Mouse (Mus musculus): ENCODE data around the gene Rem2. TPM values are rescaled to one million over a fixed set of nuclear protein-coding genes. Genes with fewer than 3 reads are reported as not detected.

Gene Rem2
- polyA plus RNA-seq, 1 experiment: not detected

DNA sequence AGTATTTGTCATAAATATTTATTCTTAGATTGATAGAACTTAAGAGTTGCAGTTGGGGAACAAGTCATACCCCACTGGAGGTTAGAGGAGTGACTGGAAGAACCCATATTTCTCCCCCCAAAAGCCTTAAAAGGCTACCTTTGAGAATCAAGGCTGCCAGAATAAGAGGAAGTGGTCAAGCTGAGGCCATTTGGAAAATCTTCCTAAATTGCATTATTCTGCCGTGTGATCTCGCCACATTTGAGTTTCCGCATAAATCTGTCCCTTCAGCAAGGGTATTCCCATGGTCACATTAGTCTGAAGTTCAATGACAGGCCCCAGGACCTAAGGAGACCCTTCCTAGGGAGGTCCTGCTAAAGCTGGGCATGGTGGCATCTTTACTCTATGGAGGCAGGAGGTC, 33.4 kb upstream of the Rem2 start:
- Histone ChIP-seq H3K4me3 (replicated peaks) (no peak overlapping the region), H3K36me3 (ENCODE audit: control insufficient read depth) (peaks cover 7% of the 10 kb centered on the region; the same call in 1 of the 2 replicates), H3K4me1 (ENCODE audit: control insufficient read depth) (peaks cover 11% of the 10 kb centered on the region), H3K27me3 (ENCODE audit: control insufficient read depth) (no peaks in the 10 kb centered on the region), H3K9me3 (ENCODE audit: control insufficient read depth, low read length) (no peaks in the 10 kb centered on the region)
- TF ChIP-seq TAL1 (IDR thresholded peaks at IDR 0.05; ENCODE audit: low read length): no peak

DNA sequence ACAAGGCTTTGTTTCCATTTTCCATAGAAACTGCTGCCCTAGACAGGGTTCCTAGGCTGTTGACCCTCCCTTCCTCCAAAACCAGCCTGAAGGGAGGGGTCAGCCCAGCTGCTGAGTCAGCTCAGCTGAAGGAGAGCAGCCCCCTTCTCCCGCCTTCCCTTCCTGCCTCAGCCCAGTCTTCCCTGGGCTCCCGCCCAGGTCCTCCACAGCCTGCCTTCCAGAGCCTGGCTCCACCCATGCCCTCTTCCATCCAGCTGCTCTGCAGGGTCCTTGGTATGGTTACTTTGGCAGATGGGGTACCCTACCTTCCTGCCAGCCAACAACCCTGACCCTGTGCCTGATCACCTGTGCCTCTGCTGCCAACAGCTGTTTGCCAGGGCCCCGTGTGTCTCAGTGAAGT, 32.7 kb upstream of the Rem2 start:
- peaks cover 7% of the 10 kb centered on the region; the same call in 1 of the 2 replicates for H3K36me3 ChIP-seq (ENCODE audit: control insufficient read depth)
- no peaks in the 10 kb centered on the region for H3K27me3 ChIP-seq (ENCODE audit: control insufficient read depth)
- no peaks in the 10 kb centered on the region for H3K9me3 ChIP-seq (ENCODE audit: control insufficient read depth, low read length)
- peaks cover 11% of the 10 kb centered on the region for H3K4me1 ChIP-seq (ENCODE audit: control insufficient read depth)
- TF ChIP-seq GATA1 (IDR thresholded peaks at IDR 0.05; ENCODE audit: low read length): no peak
- no peak overlapping the region for H3K4me3 ChIP-seq (replicated peaks)

DNA sequence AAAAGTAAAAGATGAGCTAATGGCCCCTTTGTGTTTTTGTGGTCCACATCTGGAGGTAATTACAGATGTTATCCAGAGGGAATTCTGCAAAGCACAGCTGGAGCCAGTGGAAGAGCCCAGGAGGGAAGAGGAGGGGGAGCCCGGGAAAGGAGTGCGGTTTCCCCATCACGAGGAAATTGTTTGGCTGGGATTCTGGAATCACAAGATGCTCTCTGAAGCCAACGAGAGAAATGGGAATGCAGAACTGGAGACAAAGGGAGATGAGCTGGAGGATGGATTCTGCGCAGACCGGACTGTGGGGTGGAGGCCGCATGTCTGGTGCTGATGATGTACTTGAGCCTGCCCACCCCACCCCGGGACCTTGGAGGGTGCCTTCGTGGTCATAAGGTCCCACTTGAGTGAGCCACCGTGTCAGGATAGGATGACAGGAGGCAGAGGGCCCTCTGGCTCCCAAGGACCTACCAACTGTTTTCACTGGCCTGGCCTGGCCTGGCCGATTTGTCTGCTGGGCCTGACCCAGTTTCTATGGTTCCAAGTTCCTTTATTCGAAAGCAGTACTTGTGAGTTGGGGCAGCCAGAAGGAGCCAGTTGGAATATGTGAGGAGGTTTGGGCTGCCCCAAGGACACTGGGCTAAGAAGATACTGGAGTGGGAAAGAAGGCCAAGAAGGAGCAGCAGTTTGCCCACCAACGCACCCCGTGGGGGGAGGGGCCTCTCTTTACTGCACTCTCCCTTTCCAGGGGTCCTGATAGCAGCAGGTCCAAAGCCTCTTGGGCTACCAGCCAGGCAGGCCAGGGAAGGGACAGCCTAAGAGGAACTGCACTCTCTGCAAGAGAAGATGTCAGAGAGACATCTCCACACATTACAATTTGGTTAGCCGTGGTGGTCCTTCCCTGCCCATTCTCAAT, 31.9 kb upstream of the Rem2 start:
- no peak overlapping the region for H3K4me3 ChIP-seq (replicated peaks)

DNA sequence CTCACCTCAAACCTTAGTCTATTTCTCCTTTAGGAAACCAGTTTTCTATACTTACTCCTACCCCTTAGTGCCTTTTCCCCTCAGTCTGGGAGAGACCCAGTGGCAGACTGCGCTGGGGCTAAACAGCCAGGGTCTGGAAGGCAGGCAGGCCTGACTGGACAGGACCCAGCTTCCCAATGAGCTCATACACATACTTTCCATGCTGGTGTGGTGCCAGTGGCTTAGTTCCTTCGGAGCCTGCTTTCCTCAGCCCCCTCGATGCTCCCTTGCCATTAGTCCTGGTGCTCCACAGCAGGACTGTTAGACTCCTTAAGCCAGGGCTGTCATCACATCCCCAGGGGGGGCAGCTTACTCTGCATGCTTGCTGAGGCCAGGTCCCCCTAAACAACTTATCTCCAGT, 30.4 kb upstream of the Rem2 start:
- H3K4me1 ChIP-seq (ENCODE audit: control insufficient read depth): peaks cover 17% of the 10 kb centered on the region
- H3K36me3 ChIP-seq (ENCODE audit: control insufficient read depth): peaks cover 4% of the 10 kb centered on the region; the same call in 1 of the 2 replicates
- TF ChIP-seq GATA1 (IDR thresholded peaks at IDR 0.05; ENCODE audit: low read length) (no peak), TAL1 (IDR thresholded peaks at IDR 0.05; ENCODE audit: low read length) (no peak)
- H3K4me3 ChIP-seq (replicated peaks): no peak overlapping the region
- no peaks in the 10 kb centered on the region for H3K9me3 ChIP-seq (ENCODE audit: control insufficient read depth, low read length)
- H3K27me3 ChIP-seq (ENCODE audit: control insufficient read depth): no peaks in the 10 kb centered on the region

More for the DNA sequence above, 31.9 kb upstream of the Rem2 start:
- Histone ChIP-seq H3K9me3 (ENCODE audit: control insufficient read depth, low read length) (no peaks in the 10 kb centered on the region), H3K4me1 (ENCODE audit: control insufficient read depth) (peaks cover 13% of the 10 kb centered on the region), H3K36me3 (ENCODE audit: control insufficient read depth) (peaks cover 7% of the 10 kb centered on the region; the same call in 1 of the 2 replicates), H3K27me3 (ENCODE audit: control insufficient read depth) (no peaks in the 10 kb centered on the region)
- TF ChIP-seq GATA1 (IDR thresholded peaks at IDR 0.05; ENCODE audit: low read length) (no peak), TAL1 (IDR thresholded peaks at IDR 0.05; ENCODE audit: low read length) (no peak)

DNA sequence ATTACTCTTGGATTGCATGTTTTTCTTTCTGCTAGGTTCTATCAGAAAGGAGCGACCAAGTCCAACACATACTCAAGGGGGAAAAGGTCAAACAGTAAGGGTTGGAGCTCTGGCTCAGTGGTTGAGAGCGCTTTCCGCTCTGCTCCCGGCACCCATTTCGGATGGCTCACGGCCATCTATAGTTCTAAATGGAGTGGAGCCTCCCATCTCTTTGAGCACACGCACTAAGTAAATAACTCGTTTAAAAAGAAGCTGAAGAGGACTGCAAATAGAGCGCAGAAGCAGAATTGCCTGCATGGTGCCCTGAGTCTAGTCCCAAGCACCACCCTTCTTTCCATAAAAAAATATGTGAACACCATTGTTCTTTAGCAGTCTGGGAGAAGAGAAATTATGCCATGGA, 22.3 kb upstream of the Rem2 start:
- no peak overlapping the region for H3K4me3 ChIP-seq (replicated peaks)
- H3K27me3 ChIP-seq (ENCODE audit: control insufficient read depth): no peaks in the 10 kb centered on the region
- H3K9me3 ChIP-seq (ENCODE audit: control insufficient read depth, low read length): no peaks in the 10 kb centered on the region
- TF ChIP-seq GATA1 (IDR thresholded peaks at IDR 0.05; ENCODE audit: low read length) (no peak), TAL1 (IDR thresholded peaks at IDR 0.05; ENCODE audit: low read length) (no peak)
- H3K36me3 ChIP-seq (ENCODE audit: control insufficient read depth): no peaks in the 10 kb centered on the region
- H3K4me1 ChIP-seq (ENCODE audit: control insufficient read depth): peaks cover 7% of the 10 kb centered on the region

DNA sequence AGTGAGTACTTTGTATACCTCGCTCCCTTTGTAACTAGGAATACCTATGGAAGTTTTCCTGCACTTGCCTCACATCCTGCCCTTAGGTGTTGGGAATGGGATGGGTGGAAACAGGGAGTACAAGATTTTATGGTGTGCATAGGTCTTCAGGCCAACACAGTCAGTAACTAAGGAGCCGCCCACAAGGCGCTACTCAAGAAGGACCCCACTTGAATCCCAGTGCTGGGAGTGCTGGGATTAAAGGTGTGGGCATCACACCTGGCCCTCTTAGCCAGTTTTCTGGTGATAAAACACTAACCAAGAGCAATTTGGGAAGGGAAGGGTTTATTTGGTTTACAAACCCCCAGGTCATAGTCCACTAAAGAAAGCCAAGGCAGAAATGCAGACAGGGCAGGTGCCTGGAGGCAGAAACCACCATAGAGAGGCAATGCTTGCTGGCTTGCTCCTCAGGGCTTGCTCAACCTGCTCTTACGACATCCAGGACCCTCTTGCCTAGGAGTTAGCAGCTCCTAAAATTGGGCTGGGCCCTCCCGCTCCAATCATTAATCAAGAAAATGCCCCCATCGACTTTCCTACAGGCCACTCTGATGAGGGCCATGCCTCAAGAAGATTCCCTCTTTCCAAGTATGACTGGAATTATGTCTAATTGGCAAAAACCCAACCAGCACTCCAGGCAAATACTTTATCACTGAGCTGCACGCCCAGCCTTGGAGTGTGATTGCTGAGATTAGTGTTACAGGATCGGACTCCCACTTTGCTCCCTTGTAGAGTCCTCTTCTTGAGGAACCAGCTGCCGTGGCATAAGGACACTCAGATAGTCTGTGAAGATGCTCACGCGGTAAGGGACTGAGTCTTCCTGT, 21.0 kb upstream of the Rem2 start:
- TF ChIP-seq GATA1 (IDR thresholded peaks at IDR 0.05; ENCODE audit: low read length): no peak
- TF ChIP-seq TAL1 (IDR thresholded peaks at IDR 0.05; ENCODE audit: low read length): no peak
- Histone ChIP-seq H3K4me1 (ENCODE audit: control insufficient read depth) (no peaks in the 10 kb centered on the region), H3K27me3 (ENCODE audit: control insufficient read depth) (no peaks in the 10 kb centered on the region), H3K9me3 (ENCODE audit: control insufficient read depth, low read length) (no peaks in the 10 kb centered on the region), H3K4me3 (replicated peaks) (no peak overlapping the region), H3K36me3 (ENCODE audit: control insufficient read depth) (no peaks in the 10 kb centered on the region)

DNA sequence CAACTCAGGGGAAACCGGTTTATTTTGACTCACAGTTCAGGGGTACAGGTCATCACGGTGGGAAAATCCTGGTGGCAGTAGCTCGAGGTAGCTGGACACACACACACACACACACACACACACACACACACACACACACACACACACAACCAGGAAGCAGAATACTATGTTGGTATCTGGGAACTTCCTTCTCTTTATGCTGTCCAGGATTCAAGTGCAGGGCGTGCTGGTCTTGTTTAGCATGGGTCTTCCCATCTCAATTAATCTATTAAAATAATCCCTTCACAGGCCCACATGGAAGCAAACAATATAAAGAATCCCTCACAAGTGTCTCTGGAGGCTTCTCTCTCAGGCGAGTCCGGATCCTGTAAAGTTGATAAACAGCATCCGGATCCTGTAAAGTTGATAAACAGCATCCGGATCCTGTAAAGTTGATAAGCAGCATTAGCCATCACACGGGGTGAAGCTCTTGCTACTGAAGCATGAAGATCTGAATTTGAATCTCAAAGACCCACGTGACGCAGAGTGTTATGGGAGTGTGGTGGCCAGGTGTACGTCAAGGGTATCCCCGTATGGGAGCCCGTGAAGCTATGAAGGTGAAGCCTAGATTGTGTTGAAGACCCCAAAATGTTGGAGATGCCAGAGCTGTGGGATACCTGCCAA, 17.9 kb upstream of the Rem2 start:
- H3K27me3 ChIP-seq (ENCODE audit: control insufficient read depth): no peaks in the 10 kb centered on the region
- no peak for TF ChIP-seq TAL1 (IDR thresholded peaks at IDR 0.05; ENCODE audit: low read length)
- no peak for TF ChIP-seq GATA1 (IDR thresholded peaks at IDR 0.05; ENCODE audit: low read length)
- H3K4me3 ChIP-seq (replicated peaks): no peak overlapping the region

DNA sequence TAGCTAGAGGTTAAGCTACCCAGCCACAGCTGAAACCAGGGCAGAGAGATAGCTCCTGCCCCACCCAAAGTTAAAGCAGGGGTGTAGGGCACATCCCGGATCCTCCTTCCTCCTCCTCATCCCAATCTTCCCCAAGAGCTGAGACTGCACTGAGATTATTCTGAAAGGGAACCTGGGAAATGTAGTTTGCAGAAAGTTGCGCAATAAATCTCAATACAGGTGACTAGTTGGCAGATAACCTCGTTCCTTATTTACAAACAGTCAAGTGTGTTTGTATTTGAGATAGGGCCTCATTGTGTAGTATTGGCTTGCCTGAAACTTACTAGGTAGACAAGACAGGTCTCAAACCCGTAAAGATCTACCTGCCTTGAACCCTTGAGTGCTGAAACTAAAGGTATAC, 13.8 kb upstream of the Rem2 start:
- H3K4me1 ChIP-seq (ENCODE audit: control insufficient read depth): peaks cover 39% of the 10 kb centered on the region
- no peaks in the 10 kb centered on the region for H3K27me3 ChIP-seq (ENCODE audit: control insufficient read depth)
- peaks cover 11% of the 10 kb centered on the region for H3K36me3 ChIP-seq (ENCODE audit: control insufficient read depth)

More for the DNA sequence above, 17.9 kb upstream of the Rem2 start:
- H3K9me3 ChIP-seq (ENCODE audit: control insufficient read depth, low read length): no peaks in the 10 kb centered on the region
- H3K36me3 ChIP-seq (ENCODE audit: control insufficient read depth): no peaks in the 10 kb centered on the region
- peaks cover 15% of the 10 kb centered on the region for H3K4me1 ChIP-seq (ENCODE audit: control insufficient read depth)

More for the DNA sequence above, 13.8 kb upstream of the Rem2 start:
- no peaks in the 10 kb centered on the region for H3K9me3 ChIP-seq (ENCODE audit: control insufficient read depth, low read length)
- no peak overlapping the region for H3K4me3 ChIP-seq (replicated peaks)
- TF ChIP-seq GATA1 (IDR thresholded peaks at IDR 0.05; ENCODE audit: low read length) (no peak), TAL1 (IDR thresholded peaks at IDR 0.05; ENCODE audit: low read length) (no peak)

Measured in erythroblast, embryonic 14.5 days (primary cell).